Mouse (Mus musculus) forebrain, embryonic 10.5 days (tissue): ENCODE measurements around the gene Kcnk7. TPM values are rescaled to one million over a fixed set of nuclear protein-coding genes. Genes with fewer than 3 reads are reported as not detected.

ENCODE experiments used
- DNase-seq: peaks from one replicate; pipeline ENCODE4 v3.0.0-alpha.2; 2017; ENCODE audit warnings: low spot score; ENCODE audit errors: extremely low spot score
- H3K27ac ChIP-seq: fragments of 300-500 bp; sonication (generic); 2 replicates; pipeline ENCODE4 v1.5.1; 2016; ENCODE audit warnings: mild to moderate bottlenecking
- H3K27me3 ChIP-seq: fragments of 300-500 bp; sonication (generic); 2 replicates; pipeline ENCODE4 v1.6.1; 2016; ENCODE audit warnings: mild to moderate bottlenecking; ENCODE audit not compliant: poor library complexity, severe bottlenecking
- H3K36me3 ChIP-seq: fragments of 300-500 bp; sonication (generic); replicated peaks from 2 replicates; pipeline ENCODE4 v1.6.1; 2016; ENCODE audit warnings: mild to moderate bottlenecking, moderate library complexity
- H3K4me1 ChIP-seq: fragments of 300-500 bp; sonication (generic); 2 replicates; pipeline ENCODE4 v1.6.1; 2016
- H3K4me3 ChIP-seq: fragments of 300-500 bp; sonication (generic); 2 replicates; pipeline ENCODE4 v1.5.1; 2016; ENCODE audit warnings: mild to moderate bottlenecking, moderate library complexity
- H3K9me3 ChIP-seq: fragments of 300-500 bp; sonication (generic); 2 replicates; pipeline ENCODE4 v1.6.1; 2016; ENCODE audit warnings: mild to moderate bottlenecking, moderate library complexity
- WGBS: fragments of 180-500 bp; shearing (Covaris S2); methylation state at CpG from one replicate; pipeline ENCODE4 v1.1.7; 2016; 5-methylcytosine and 5-hydroxymethylcytosine counted together
- polyA plus RNA-seq: library from polyadenylated mRNA; unstranded; fragments of >200 nt; fragmentation: Nextera tagmentation; extraction: Ambion mirVana; gene quantifications from 2 replicates; pipeline ENCODE4 v1.2.1, GENCODE M21; 2016

Gene Kcnk7
- polyA plus RNA-seq, 1 experiment from 2014 or later: 0.19 TPM

- Histone ChIP-seq H3K9me3 (no peaks in the 10 kb centered on the region), H3K4me3 (peak overlapping the region; percentile 94), H3K27me3 (peaks cover 13% of the 10 kb centered on the region), H3K4me1 (peaks cover 63% of the 10 kb centered on the region), H3K36me3 (peaks cover 76% of the 10 kb centered on the region), H3K27ac (peak overlapping the region; percentile 89)
- no peak for DNase-seq
- 85% methylated on average over 10 of the region's 10 CpGs for WGBS
Observed at GRCm38 (mm10) chr19:5692913-5693396, 11.2 kb upstream of the Kcnk7 start.

- Histone ChIP-seq H3K4me3 (no peak overlapping the region), H3K27ac (no peak overlapping the region), H3K9me3 (no peaks in the 10 kb centered on the region), H3K4me1 (peaks cover 60% of the 10 kb centered on the region), H3K27me3 (peaks cover 13% of the 10 kb centered on the region), H3K36me3 (peaks cover 85% of the 10 kb centered on the region)
- WGBS: 92% methylated on average over 6 of the region's 6 CpGs
- DNase-seq: no peak
Observed at GRCm38 (mm10) chr19:5693801-5694200, 10.4 kb upstream of the Kcnk7 start.

- WGBS: 9% methylated on average over 41 of the region's 41 CpGs
- peak overlapping the region; percentile 53 for H3K4me3 ChIP-seq
Observed at GRCm38 (mm10) chr19:5695849-5696462, 8.2 kb upstream of the Kcnk7 start.

GRCm38 (mm10) chr19:5704801-5705571, 819 bp downstream of the Kcnk7 start:
- no peak for DNase-seq
- 52% methylated on average over 10 of the region's 10 CpGs for WGBS
- peak overlapping the region; percentile 32; the same call in 1 of the 2 replicates for H3K27ac ChIP-seq

More at GRCm38 (mm10) chr19:5695849-5696462, 8.2 kb upstream of the Kcnk7 start:
- peaks cover 42% of the 10 kb centered on the region for H3K4me1 ChIP-seq
- peaks cover 13% of the 10 kb centered on the region for H3K27me3 ChIP-seq
- H3K9me3 ChIP-seq: no peaks in the 10 kb centered on the region
- H3K27ac ChIP-seq: peak overlapping the region; percentile 48; the same call in 1 of the 2 replicates
- peak; percentile 63 for DNase-seq
- peaks cover 98% of the 10 kb centered on the region for H3K36me3 ChIP-seq

GRCm38 (mm10) chr19:5710068-5710467, 5.9 kb downstream of the Kcnk7 start:
- Histone ChIP-seq H3K36me3 (peaks cover 68% of the 10 kb centered on the region), H3K4me3 (no peak overlapping the region), H3K27me3 (no peaks in the 10 kb centered on the region), H3K27ac (no peak overlapping the region), H3K4me1 (peaks cover 20% of the 10 kb centered on the region), H3K9me3 (no peaks in the 10 kb centered on the region)
- 94% methylated on average over 6 of the region's 6 CpGs for WGBS
- no peak for DNase-seq

More at GRCm38 (mm10) chr19:5704801-5705571, 819 bp downstream of the Kcnk7 start:
- Histone ChIP-seq H3K27me3 (no peaks in the 10 kb centered on the region), H3K4me3 (no peak overlapping the region), H3K4me1 (peaks cover 12% of the 10 kb centered on the region), H3K9me3 (no peaks in the 10 kb centered on the region), H3K36me3 (peaks cover 74% of the 10 kb centered on the region)

GRCm38 (mm10) chr19:5710581-5710980, 6.4 kb downstream of the Kcnk7 start:
- Histone ChIP-seq H3K4me3 (no peak overlapping the region), H3K36me3 (peaks cover 72% of the 10 kb centered on the region)
- WGBS: 72% methylated on average over 8 of the region's 8 CpGs

GRCm38 (mm10) chr19:5711218-5711617, 7.1 kb downstream of the Kcnk7 start:
- Histone ChIP-seq H3K27me3 (0 out of 2 replicates have a peak, but pooled peaks cover 8% of the 10 kb centered on the region), H3K4me3 (no peak overlapping the region), H3K36me3 (peaks cover 72% of the 10 kb centered on the region), H3K9me3 (no peaks in the 10 kb centered on the region), H3K27ac (no peak overlapping the region), H3K4me1 (peaks cover 28% of the 10 kb centered on the region)
- WGBS: 8% methylated on average over 3 of the region's 3 CpGs
- DNase-seq: no peak

More at GRCm38 (mm10) chr19:5710581-5710980, 6.4 kb downstream of the Kcnk7 start:
- DNase-seq: no peak
- H3K27ac ChIP-seq: no peak overlapping the region
- no peaks in the 10 kb centered on the region for H3K9me3 ChIP-seq
- H3K27me3 ChIP-seq: 0 out of 2 replicates have a peak, but pooled peaks cover 2% of the 10 kb centered on the region
- peaks cover 21% of the 10 kb centered on the region for H3K4me1 ChIP-seq

GRCm38 (mm10) chr19:5711907-5712460, 7.8 kb downstream of the Kcnk7 start:
- Histone ChIP-seq H3K9me3 (no peaks in the 10 kb centered on the region), H3K27me3 (peaks cover 14% of the 10 kb centered on the region; the same call in 1 of the 2 replicates), H3K4me3 (no peak overlapping the region), H3K4me1 (peaks cover 35% of the 10 kb centered on the region), H3K36me3 (peaks cover 67% of the 10 kb centered on the region), H3K27ac (no peak overlapping the region)
- WGBS: 90% methylated on average over 14 of the region's 14 CpGs
- no peak for DNase-seq

- H3K4me1 ChIP-seq: peaks cover 42% of the 10 kb centered on the region
- H3K27me3 ChIP-seq: peaks cover 20% of the 10 kb centered on the region; the same call in 1 of the 2 replicates
- no peak for DNase-seq
- peaks cover 64% of the 10 kb centered on the region for H3K36me3 ChIP-seq
- no peaks in the 10 kb centered on the region for H3K9me3 ChIP-seq
- WGBS: 73% methylated on average over 5 of the region's 5 CpGs
- no peak overlapping the region for H3K4me3 ChIP-seq
- H3K27ac ChIP-seq: no peak overlapping the region
Observed at GRCm38 (mm10) chr19:5713255-5713654, 9.1 kb downstream of the Kcnk7 start.

- Histone ChIP-seq H3K27ac (no peak overlapping the region), H3K27me3 (peaks cover 20% of the 10 kb centered on the region; the same call in 1 of the 2 replicates), H3K4me1 (peaks cover 42% of the 10 kb centered on the region), H3K4me3 (no peak overlapping the region), H3K9me3 (no peaks in the 10 kb centered on the region), H3K36me3 (peaks cover 64% of the 10 kb centered on the region)
- WGBS: 15% methylated on average over 2 of the region's 2 CpGs
- no peak for DNase-seq
Observed at GRCm38 (mm10) chr19:5713730-5714129, 9.6 kb downstream of the Kcnk7 start.

GRCm38 (mm10) chr19:5715793-5716688, 11.9 kb downstream of the Kcnk7 start:
- H3K4me3 ChIP-seq: peak overlapping the region; percentile 39
- H3K9me3 ChIP-seq: no peaks in the 10 kb centered on the region
- H3K27me3 ChIP-seq: peaks cover 24% of the 10 kb centered on the region; the same call in 1 of the 2 replicates
- H3K4me1 ChIP-seq: peaks cover 38% of the 10 kb centered on the region
- H3K36me3 ChIP-seq: peaks cover 65% of the 10 kb centered on the region
- peak overlapping the region; percentile 16; the same call in 1 of the 2 replicates for H3K27ac ChIP-seq
- peak; percentile 65 for DNase-seq
- WGBS: 13% methylated on average over 43 of the region's 43 CpGs

- no peak for DNase-seq
- Histone ChIP-seq H3K27me3 (peaks cover 24% of the 10 kb centered on the region; the same call in 1 of the 2 replicates), H3K4me1 (peaks cover 37% of the 10 kb centered on the region), H3K4me3 (no peak overlapping the region), H3K9me3 (no peaks in the 10 kb centered on the region), H3K27ac (no peak overlapping the region), H3K36me3 (peaks cover 68% of the 10 kb centered on the region)
- 65% methylated on average over 10 of the region's 10 CpGs for WGBS
Observed at GRCm38 (mm10) chr19:5716955-5717354, 12.8 kb downstream of the Kcnk7 start.
